Mouse (Mus musculus) MEL (cell line): Measurements from ENCODE around the gene Atp6v0a1. TPM values are rescaled to one million over a fixed set of nuclear protein-coding genes. Genes with fewer than 3 reads are reported as not detected.

ENCODE experiments used
- DNase-seq: peaks from one replicate; pipeline ENCODE4 v3.0.0; 2011; ENCODE audit warnings: low read depth, low spot score
- H3K27ac ChIP-seq: 2 replicates; pipeline ENCODE4 v1.5.1; 2012; ENCODE audit warnings: low read depth, mild to moderate bottlenecking, control low read depth, low read length, moderate library complexity; ENCODE audit not compliant: control insufficient read depth
- H3K27me3 ChIP-seq, 2 experiments: fragments of 150-350 bp in 1 of 2; sonication (generic) in 1 of 2; 2 replicates each; pipeline ENCODE4 v1.6.1; 2012; ENCODE audit warnings: low read length in 2 of 2, mild to moderate bottlenecking in 2 of 2, improper control_type of control experiment in 1 of 2, moderate library complexity in 1 of 2; ENCODE audit not compliant: insufficient read depth in 2 of 2, control insufficient read depth in 1 of 2
- H3K36me3 ChIP-seq, 2 experiments: 2 replicates each; pipeline ENCODE4 v1.6.1; 2012 to 2014; ENCODE audit warnings: low read length in 2 of 2, improper control_type of control experiment in 1 of 2, inconsistent platforms in 1 of 2, mild to moderate bottlenecking in 1 of 2; ENCODE audit not compliant: insufficient read depth in 2 of 2, control insufficient read depth in 1 of 2
- H3K4me1 ChIP-seq, 2 experiments: fragments of 150-350 bp in 1 of 2; sonication (generic) in 1 of 2; 2 replicates each; pipeline ENCODE4 v1.6.1; 2012; ENCODE audit warnings: low read length in 2 of 2, improper control_type of control experiment in 1 of 2, mild to moderate bottlenecking in 1 of 2; ENCODE audit not compliant: insufficient read depth in 2 of 2, control insufficient read depth in 1 of 2
- H3K4me3 ChIP-seq, 2 experiments: fragments of 150-350 bp in 1 of 2; sonication (generic) in 1 of 2; 2 replicates each; pipeline ENCODE4 v1.5.1; 2012; ENCODE audit warnings: low read depth in 2 of 2, low read length in 2 of 2, mild to moderate bottlenecking in 2 of 2, moderate library complexity in 2 of 2, control low read depth in 1 of 2, improper control_type of control experiment in 1 of 2; ENCODE audit not compliant: control insufficient read depth in 1 of 2, insufficient read depth in 1 of 2
- H3K79me2 ChIP-seq: 2 replicates; pipeline ENCODE4 v1.6.1; 2012; ENCODE audit warnings: mild to moderate bottlenecking, low read length, moderate library complexity; ENCODE audit not compliant: control insufficient read depth, poor library complexity, insufficient read depth
- H3K9ac ChIP-seq: 2 replicates; pipeline ENCODE4 v1.6.1; 2012; ENCODE audit warnings: low read depth, mild to moderate bottlenecking, control low read depth, low read length, moderate library complexity; ENCODE audit not compliant: control insufficient read depth, poor library complexity, severe bottlenecking
- H3K9me3 ChIP-seq: fragments of 150-350 bp; sonication (generic); replicated peaks from 2 replicates; pipeline ENCODE4 v1.6.1; 2012; ENCODE audit warnings: mild to moderate bottlenecking, low read length, improper control_type of control experiment, moderate library complexity; ENCODE audit not compliant: insufficient read depth
- BHLHE40 ChIP-seq: IDR thresholded peaks from 2 replicates; pipeline ENCODE4 v1.6.1; 2012; ENCODE audit warnings: low read depth, mild to moderate bottlenecking, inconsistent platforms, low read length, improper control_type of control experiment, borderline replicate concordance
- CHD1 ChIP-seq: IDR thresholded peaks from 2 replicates; pipeline ENCODE4 v1.6.1; 2012; ENCODE audit warnings: low read depth, mild to moderate bottlenecking, inconsistent platforms, low read length, improper control_type of control experiment
- E2F4 ChIP-seq: IDR thresholded peaks from 2 replicates; pipeline ENCODE4 v1.6.1; 2011; ENCODE audit warnings: low read depth, low read length, improper control_type of control experiment, borderline replicate concordance
- ELF1 ChIP-seq: IDR thresholded peaks from 2 replicates; pipeline ENCODE4 v1.6.1; 2014; ENCODE audit warnings: low read depth, mild to moderate bottlenecking, inconsistent platforms, low read length, improper control_type of control experiment, moderate library complexity
- EP300 ChIP-seq, 2 experiments: IDR thresholded peaks; 2 replicates each; pipeline ENCODE4 v1.6.1; 2011; ENCODE audit warnings: improper control_type of control experiment in 2 of 2, low read length in 2 of 2, low read depth in 1 of 2, mild to moderate bottlenecking in 1 of 2
- GABPA ChIP-seq: IDR thresholded peaks from 2 replicates; pipeline ENCODE4 v1.6.1; 2012; ENCODE audit warnings: low read depth, mild to moderate bottlenecking, inconsistent platforms, low read length, improper control_type of control experiment, moderate library complexity
- GATA1 ChIP-seq: IDR thresholded peaks from 2 replicates; pipeline ENCODE4 v1.6.1; 2011; ENCODE audit warnings: low read depth, low read length, improper control_type of control experiment
- HCFC1 ChIP-seq: IDR thresholded peaks from 2 replicates; pipeline ENCODE4 v1.6.1; 2012; ENCODE audit warnings: low read depth, mild to moderate bottlenecking, inconsistent platforms, low read length, improper control_type of control experiment, moderate library complexity
- JUND ChIP-seq: IDR thresholded peaks from 2 replicates; pipeline ENCODE4 v1.6.1; 2011; ENCODE audit warnings: low read depth, mild to moderate bottlenecking, improper control_type of control experiment, low read length
- KAT2A ChIP-seq: conservative IDR thresholded peaks from 2 replicates; pipeline ENCODE4 v1.6.1; 2012; ENCODE audit warnings: low read depth, low read length, improper control_type of control experiment, inconsistent platforms
- MAZ ChIP-seq: IDR thresholded peaks from 2 replicates; pipeline ENCODE4 v1.6.1; 2012; ENCODE audit warnings: low read depth, mild to moderate bottlenecking, inconsistent platforms, low read length, improper control_type of control experiment
- MEF2A ChIP-seq: IDR thresholded peaks from 2 replicates; pipeline ENCODE4 v1.6.1; 2014; ENCODE audit warnings: low read depth, mild to moderate bottlenecking, inconsistent platforms, low read length, improper control_type of control experiment; ENCODE audit not compliant: poor library complexity, insufficient replicate concordance, severe bottlenecking; ENCODE audit errors: extremely low read depth
- POLR2AphosphoS2 ChIP-seq: IDR thresholded peaks from 2 replicates; pipeline ENCODE4 v1.6.1; 2011; ENCODE audit warnings: low read length, improper control_type of control experiment
- POLR2AphosphoS5 ChIP-seq: IDR thresholded peaks from 2 replicates; pipeline ENCODE4 v1.6.1; 2012; ENCODE audit warnings: low read depth, borderline replicate concordance, mild to moderate bottlenecking, inconsistent platforms, low read length, moderate library complexity, mixed read lengths
- RCOR1 ChIP-seq: IDR thresholded peaks from 2 replicates; pipeline ENCODE4 v1.6.1; 2012; ENCODE audit warnings: low read depth, mild to moderate bottlenecking, inconsistent platforms, low read length, improper control_type of control experiment
- SMC3 ChIP-seq: IDR thresholded peaks from 2 replicates; pipeline ENCODE4 v1.6.1; 2011; ENCODE audit warnings: low read depth, low read length, improper control_type of control experiment
- TBP ChIP-seq: IDR thresholded peaks from 2 replicates; pipeline ENCODE4 v1.8.0; 2011; ENCODE audit warnings: low read depth, low read length, improper control_type of control experiment
- UBTF ChIP-seq: IDR thresholded peaks from 2 replicates; pipeline ENCODE4 v1.6.1; 2012; ENCODE audit warnings: low read depth, mild to moderate bottlenecking, inconsistent platforms, low read length, improper control_type of control experiment, moderate library complexity, borderline replicate concordance; ENCODE audit not compliant: insufficient read depth
- USF1 ChIP-seq: IDR thresholded peaks from 2 replicates; pipeline ENCODE4 v1.6.1; 2014; ENCODE audit warnings: low read depth, mild to moderate bottlenecking, inconsistent platforms, low read length, improper control_type of control experiment, moderate library complexity
- USF2 ChIP-seq, 2 experiments: IDR thresholded peaks; 2 replicates each; pipeline ENCODE4 v1.6.1; 2011 to 2012; ENCODE audit warnings: improper control_type of control experiment in 2 of 2, low read length in 2 of 2, borderline replicate concordance in 1 of 2, inconsistent platforms in 1 of 2, low read depth in 1 of 2, mild to moderate bottlenecking in 1 of 2; ENCODE audit not compliant: insufficient read depth in 1 of 2
- ZC3H11A ChIP-seq: IDR thresholded peaks from 2 replicates; pipeline ENCODE4 v1.6.1; 2012; ENCODE audit warnings: low read depth, mild to moderate bottlenecking, inconsistent platforms, low read length, improper control_type of control experiment
- ZKSCAN1 ChIP-seq: IDR thresholded peaks from 2 replicates; pipeline ENCODE4 v1.6.1; 2012; ENCODE audit warnings: low read depth, mild to moderate bottlenecking, inconsistent platforms, low read length, improper control_type of control experiment, moderate library complexity
- polyA plus RNA-seq, 2 experiments: library from polyadenylated mRNA; stranded (reverse) in 1 of 2; unstranded in 1 of 2; fragments of >175 nt in 1 of 2; fragments of >200 nt in 1 of 2; gene quantifications; 2 replicates each; pipeline versions ENCODE4 v1.2.1 to v1.2.4; 2012; ENCODE audit warnings: low replicate concordance in 2 of 2, low read depth in 1 of 2; ENCODE audit not compliant: insufficient read length in 2 of 2, insufficient read depth in 1 of 2, missing spikeins in 1 of 2
- total RNA-seq: library from RNA; depleted of rRNA; stranded (reverse); fragments of 300-350 nt; gene quantifications from 2 replicates; pipeline ENCODE4 v1.2.3, GENCODE M21; 2012

The Atp6v0a1 gene
- total and polyA plus RNA-seq, 3 experiments = 12.8 to 23.2 TPM; not detected in 1

- DNase-seq = no peak
- H3K79me2 ChIP-seq = no peaks in the 10 kb centered on the region
- no peaks in the 10 kb centered on the region for H3K27me3 ChIP-seq
Observed at GRCm38 (mm10) chr11:101103011-101103410, 93.8 kb downstream of the Atp6v0a1 start.

DNA sequence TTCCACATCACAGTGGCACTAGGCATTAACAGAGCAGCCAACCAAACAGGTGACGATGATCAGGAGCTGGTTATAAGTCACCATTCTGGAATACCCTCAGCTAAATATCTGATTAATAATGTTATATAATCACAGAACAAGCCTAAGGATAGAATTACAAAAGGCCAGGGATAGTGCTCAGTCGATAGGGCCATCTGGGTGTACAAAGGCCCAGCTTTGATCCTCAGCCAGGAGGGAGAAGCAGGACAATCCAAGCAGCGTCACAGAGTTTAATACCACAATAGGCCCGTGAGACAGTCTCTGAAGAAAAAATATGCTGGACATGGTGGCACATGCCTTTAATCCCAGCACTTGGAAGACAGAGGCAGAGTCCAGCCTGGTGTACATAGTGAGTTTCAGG is 100.1 kb downstream of the Atp6v0a1 start:
- Histone ChIP-seq H3K27ac (no peak overlapping the region), H3K9ac (no peak overlapping the region), H3K27me3 (no peaks in the 10 kb centered on the region), H3K9me3 (no peaks in the 10 kb centered on the region), H3K4me1 (no peaks in the 10 kb centered on the region), H3K79me2 (peaks cover 12% of the 10 kb centered on the region), H3K4me3 (no peak overlapping the region), H3K36me3 (peaks cover 0 to 14% of the 10 kb centered on the region in 2 experiments; a peak in 2 of 4 replicates)
- no peak for DNase-seq
- no peak for TF ChIP-seq MAZ
- TF ChIP-seq ZC3H11A = no peak
- no peak for TF ChIP-seq RCOR1
- TF ChIP-seq USF2 (IDR thresholded peaks at IDR 0.05; ENCODE audit: borderline replicate concordance in 1 of 2, insufficient read depth in 1 of 2, low read depth in 1 of 2, low read length in 2 of 2) = no peak
- TF ChIP-seq UBTF = no peak
- no peak for TF ChIP-seq HCFC1
- no peak for TF ChIP-seq TBP

More at GRCm38 (mm10) chr11:101103011-101103410, 93.8 kb downstream of the Atp6v0a1 start:
- no peak for TF ChIP-seq USF1
- no peak for TF ChIP-seq ZC3H11A
- TF ChIP-seq POLR2AphosphoS2 = no peak
- no peak overlapping the region for H3K4me3 ChIP-seq
- H3K36me3 ChIP-seq = peaks cover 0 to 38% of the 10 kb centered on the region in 2 experiments; a peak in 2 of 4 replicates
- no peaks in the 10 kb centered on the region for H3K9me3 ChIP-seq
- H3K9ac ChIP-seq = no peak overlapping the region
- H3K4me1 ChIP-seq = no peaks in the 10 kb centered on the region
- H3K27ac ChIP-seq = no peak overlapping the region

DNA sequence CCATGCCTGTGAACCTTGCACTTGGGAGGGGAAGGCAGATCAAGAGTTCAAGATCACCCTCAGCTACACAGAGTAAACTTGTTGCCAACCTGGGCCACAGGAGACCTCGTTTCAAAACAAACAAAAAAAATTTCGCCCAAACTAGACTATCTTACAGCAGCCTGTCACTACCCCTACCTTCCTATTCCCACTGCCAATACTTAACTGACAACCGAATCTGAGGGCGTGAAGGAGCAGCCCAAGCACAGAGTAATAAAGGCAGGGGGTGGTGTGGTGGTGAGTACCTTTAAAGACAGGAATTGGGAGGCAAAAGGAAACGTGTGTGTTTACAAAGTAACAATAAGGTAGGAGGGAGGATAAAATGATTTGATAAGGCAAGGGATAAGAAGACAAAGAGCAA is 101.5 kb downstream of the Atp6v0a1 start:
- Histone ChIP-seq H3K4me3 (no peak overlapping the region), H3K27ac (no peak overlapping the region)
- TF ChIP-seq ZKSCAN1 = no peak
- TF ChIP-seq USF1 = no peak
- TF ChIP-seq ELF1 = no peak
- no peak for TF ChIP-seq EP300 (IDR thresholded peaks at IDR 0.05; ENCODE audit: low read depth in 1 of 2, low read length in 2 of 2)
- TF ChIP-seq POLR2AphosphoS5 = no peak
- no peak for TF ChIP-seq SMC3
- no peak for TF ChIP-seq E2F4
- TF ChIP-seq HCFC1 = no peak
- TF ChIP-seq TBP = no peak
- no peak for TF ChIP-seq KAT2A
- no peak for TF ChIP-seq BHLHE40
- TF ChIP-seq UBTF = no peak
- no peak for TF ChIP-seq GATA1
- no peak for TF ChIP-seq MEF2A
- no peak for TF ChIP-seq CHD1
- TF ChIP-seq USF2 (IDR thresholded peaks at IDR 0.05; ENCODE audit: borderline replicate concordance in 1 of 2, insufficient read depth in 1 of 2, low read depth in 1 of 2, low read length in 2 of 2) = no peak
- no peak for TF ChIP-seq GABPA
- TF ChIP-seq JUND = no peak
- no peak for TF ChIP-seq MAZ
- TF ChIP-seq, all 39 proteins: peak for 0
- DNase-seq = no peak
- no peaks in the 10 kb centered on the region for H3K9me3 ChIP-seq
- no peak overlapping the region for H3K9ac ChIP-seq
- H3K4me1 ChIP-seq = no peaks in the 10 kb centered on the region
- peaks cover 20% of the 10 kb centered on the region for H3K79me2 ChIP-seq
- H3K27me3 ChIP-seq = no peaks in the 10 kb centered on the region
- peaks cover 0 to 9% of the 10 kb centered on the region in 2 experiments; a peak in 2 of 4 replicates for H3K36me3 ChIP-seq
